Mouse (Mus musculus) heart, adult 2 months (tissue): Measurements from ENCODE around the gene Lrrc31. TPM values are rescaled to one million over a fixed set of nuclear protein-coding genes. Genes with fewer than 3 reads are reported as not detected.
"Not testable (repeated sequence)": the region's sequence is repeated elsewhere in the genome, so short reads cannot be mapped to it uniquely, and the experiment has no call there.

ENCODE experiments used
- DNase-seq, 2 experiments: peaks; one replicate each; pipeline ENCODE4 v3.0.0; 2021
- H3K27ac ChIP-seq: fragments of 200-600 bp; 2 replicates; pipeline ENCODE4 v1.8.1; 2022
- H3K27me3 ChIP-seq: fragments of 200-500 bp; 2 replicates; pipeline ENCODE4 v1.6.1; 2012; ENCODE audit warnings: mild to moderate bottlenecking, low read length, inconsistent platforms, mixed read lengths; ENCODE audit not compliant: control insufficient read depth, insufficient read depth
- H3K36me3 ChIP-seq: fragments of 200-500 bp; 2 replicates; pipeline ENCODE4 v1.6.1; 2012; ENCODE audit warnings: low read length, inconsistent platforms; ENCODE audit not compliant: control insufficient read depth, insufficient read depth
- H3K4me1 ChIP-seq: fragments of 200-500 bp; 2 replicates; pipeline ENCODE4 v1.6.1; 2011; ENCODE audit warnings: low read length; ENCODE audit not compliant: control insufficient read depth, insufficient read depth
- H3K4me3 ChIP-seq: fragments of 200-600 bp; 2 replicates; pipeline ENCODE4 v1.8.1; 2022
- H3K79me2 ChIP-seq: fragments of 200-500 bp; replicated peaks from 2 replicates; pipeline ENCODE4 v1.6.1; 2012; ENCODE audit warnings: mild to moderate bottlenecking, inconsistent platforms, low read length, moderate library complexity, mixed read lengths; ENCODE audit not compliant: control insufficient read depth, insufficient read depth
- H3K9ac ChIP-seq: fragments of 200-500 bp; 2 replicates; pipeline ENCODE4 v1.6.1; 2012; ENCODE audit warnings: low read depth, mild to moderate bottlenecking, control low read depth, inconsistent platforms, low read length, mixed read lengths
- CTCF ChIP-seq: fragments of 200-600 bp; IDR thresholded peaks from 2 replicates; pipeline ENCODE4 v1.8.1; 2022; ENCODE audit warnings: antibody characterized with exemption, mild to moderate bottlenecking, moderate library complexity
- EP300 ChIP-seq: fragments of 200-500 bp; IDR thresholded peaks from 2 replicates; pipeline ENCODE4 v1.6.1; 2011; ENCODE audit warnings: low read depth, low read length, control low read depth; ENCODE audit not compliant: insufficient read depth
- POLR2A ChIP-seq: fragments of 200-500 bp; IDR thresholded peaks from 2 replicates; pipeline ENCODE4 v1.6.1; 2011; ENCODE audit warnings: mild to moderate bottlenecking, low read depth, low read length, control low read depth; ENCODE audit not compliant: insufficient read depth
- WGBS: fragments of 180-500 bp; shearing (Covaris S2); methylation state at CpG from one replicate; pipeline ENCODE4 v1.1.7; 2018; 5-methylcytosine and 5-hydroxymethylcytosine counted together
- intact Hi-C: fragments of 180-260 bp; cut with DNase I; formaldehyde crosslinking; loops from one replicate; pipeline ENCODE4 v1.15.1; 2025
- long read RNA-seq: library from polyadenylated mRNA; stranded (forward); transcript quantifications from one replicate; pipeline ENCODE4 v2.0.0, GENCODE M21; 2021
- polyA plus RNA-seq: library from polyadenylated mRNA; depleted of rRNA; stranded (reverse); fragments of >200 nt; gene quantifications from 2 replicates; pipeline ENCODE4 v1.2.3, GENCODE M21; 2012; rRNA removed
- total RNA-seq, 2 experiments: library from RNA; stranded (reverse); gene quantifications; 2 replicates each; pipeline ENCODE4 v1.2.3; 2021

Gene Lrrc31
- total RNA-seq (under 1 TPM; 0.11 to 0.18 TPM), polyA plus RNA-seq (0.23 TPM in 2 replicates)
- long read RNA-seq = 0 reads

GRCm38 (mm10) chr3:30699711-30700505 is at the start of gene Lrrc31:
TSS of gene Lrrc31 (minus strand) at chr3:30699843.
- not testable (repeated sequence) for H3K4me1 ChIP-seq, H3K9ac ChIP-seq, H3K27me3 ChIP-seq, H3K27ac ChIP-seq, H3K79me2 ChIP-seq, H3K4me3 ChIP-seq, H3K36me3 ChIP-seq, DNase-seq
- intact Hi-C loops = loop anchor here (5.0 to 10.0 kb wide), 3 partner anchors 108 to 437 kb away; partner anchors contain the start of gene Gpr160
- 74% methylated on average over 6 of the region's 6 CpGs for WGBS

- no peak for TF ChIP-seq EP300
- TF ChIP-seq CTCF = no peak
These were observed 48.7 kb upstream of the Lrrc31 start for GRCm38 (mm10) chr3:30748316-30748715.

GRCm38 (mm10) chr3:30746006-30746405 is 46.4 kb upstream of the Lrrc31 start, which contains the start of gene Samd7:
TSS of gene Samd7 (plus strand) at chr3:30746293.
- intact Hi-C loops = no loop called here
- Histone ChIP-seq H3K36me3 (no peaks in the 10 kb centered on the region), H3K9ac (no peak within 1 kb of the TSS), H3K27ac (no peak within 1 kb of the TSS), H3K4me1 (no peaks in the 10 kb centered on the region), H3K4me3 (no peak within 1 kb of the TSS), H3K27me3 (no peaks in the 10 kb centered on the region), H3K79me2 (no peaks in the 10 kb centered on the region)
- DNase-seq = no peak
- TF ChIP-seq EP300 (no peak), POLR2A (no peak), CTCF (no peak)
- 79% methylated on average over 7 of the region's 7 CpGs for WGBS

More at GRCm38 (mm10) chr3:30748316-30748715, 48.7 kb upstream of the Lrrc31 start:
- Histone ChIP-seq H3K27me3 (no peaks in the 10 kb centered on the region), H3K9ac (no peak overlapping the region), H3K36me3 (no peaks in the 10 kb centered on the region), H3K4me3 (no peak overlapping the region), H3K79me2 (no peaks in the 10 kb centered on the region), H3K4me1 (no peaks in the 10 kb centered on the region), H3K27ac (no peak overlapping the region)
- intact Hi-C loops = no loop called here
- DNase-seq = no peak
- WGBS = 77% methylated on average over 9 of the region's 9 CpGs

- 89% methylated on average over 7 of the region's 7 CpGs for WGBS
These were observed 43.2 kb upstream of the Lrrc31 start for GRCm38 (mm10) chr3:30742891-30743290.

GRCm38 (mm10) chr3:30741306-30741705 is 41.7 kb upstream of the Lrrc31 start:
- Histone ChIP-seq H3K79me2 (no peaks in the 10 kb centered on the region), H3K9ac (no peak overlapping the region), H3K4me1 (no peaks in the 10 kb centered on the region), H3K27me3 (no peaks in the 10 kb centered on the region), H3K36me3 (no peaks in the 10 kb centered on the region), H3K27ac (no peak overlapping the region), H3K4me3 (no peak overlapping the region)
- intact Hi-C loops = no loop called here
- peak; percentile 41 to 53 for DNase-seq
- TF ChIP-seq POLR2A = no peak
- TF ChIP-seq CTCF = no peak
- TF ChIP-seq EP300 = no peak
- WGBS = 49% methylated on average over 6 of the region's 6 CpGs

More at GRCm38 (mm10) chr3:30742891-30743290, 43.2 kb upstream of the Lrrc31 start:
- H3K4me3 ChIP-seq = no peak overlapping the region
- TF ChIP-seq CTCF (no peak), EP300 (no peak), POLR2A (no peak)
- intact Hi-C loops = no loop called here
- no peaks in the 10 kb centered on the region for H3K79me2 ChIP-seq
- no peak overlapping the region for H3K27ac ChIP-seq
- no peaks in the 10 kb centered on the region for H3K27me3 ChIP-seq
- no peak for DNase-seq
- H3K9ac ChIP-seq = no peak overlapping the region
- no peaks in the 10 kb centered on the region for H3K36me3 ChIP-seq
- H3K4me1 ChIP-seq = no peaks in the 10 kb centered on the region

GRCm38 (mm10) chr3:30736809-30737208 is 37.2 kb upstream of the Lrrc31 start:
- Histone ChIP-seq H3K27ac (no peak overlapping the region), H3K9ac (no peak overlapping the region), H3K4me3 (no peak overlapping the region), H3K27me3 (no peaks in the 10 kb centered on the region), H3K36me3 (no peaks in the 10 kb centered on the region), H3K79me2 (no peaks in the 10 kb centered on the region), H3K4me1 (no peaks in the 10 kb centered on the region)
- TF ChIP-seq EP300 (no peak), POLR2A (no peak), CTCF (no peak)
- intact Hi-C loops = no loop called here
- DNase-seq = no peak
- WGBS = 84% methylated on average over 9 of the region's 9 CpGs
